Mouse (Mus musculus): Measurements from ENCODE around the gene Gatd1. TPM values are rescaled to one million over a fixed set of nuclear protein-coding genes. Genes with fewer than 3 reads are reported as not detected.

Gene Gatd1
- polyA plus RNA-seq, 1 experiment, result 50.5 TPM

DNA sequence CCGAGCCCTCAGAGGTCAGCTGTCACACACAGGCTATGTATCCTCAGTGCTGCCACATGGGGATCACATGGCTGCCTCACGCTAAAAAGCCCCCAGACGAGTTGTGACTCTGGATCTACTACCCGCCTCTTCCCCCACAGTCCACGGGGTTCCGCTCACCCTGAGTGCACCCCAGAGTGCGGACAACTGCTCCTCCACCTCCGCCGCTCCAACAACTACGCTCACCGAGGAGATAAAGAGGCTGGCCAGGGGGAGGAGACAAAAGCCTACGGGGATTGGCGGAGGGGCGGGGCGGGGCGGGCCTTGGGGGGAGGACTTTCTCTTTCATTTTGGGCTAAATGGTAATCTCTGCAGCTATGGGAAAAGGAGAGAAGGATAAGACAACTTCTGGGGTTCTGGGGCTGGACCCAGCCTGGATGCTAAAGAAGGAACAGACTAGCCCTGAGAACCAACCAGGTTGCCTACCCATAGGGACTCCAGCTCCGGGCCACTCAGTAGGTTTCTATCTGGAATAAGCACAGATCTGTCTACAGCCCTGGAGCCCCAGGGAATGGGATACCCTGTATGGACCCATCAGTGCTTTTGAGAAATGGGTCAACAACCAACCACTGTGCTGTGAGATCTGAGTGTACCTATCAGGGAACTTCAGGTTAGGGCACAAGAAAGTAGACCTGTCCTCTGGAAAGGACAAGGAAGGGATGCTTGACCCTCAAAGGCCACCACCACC is 21.4 kb upstream of the Gatd1 start:
- H3K27ac ChIP-seq (ENCODE audit: insufficient read depth, low read depth, low read length), result peak overlapping the region; percentile 45
- H3K4me1 ChIP-seq (ENCODE audit: control insufficient read depth, insufficient read depth, low read length), result peaks cover 12% of the 10 kb centered on the region
- TF ChIP-seq POLR2A (IDR thresholded peaks at IDR 0.05; ENCODE audit: borderline replicate concordance, low read depth, low read length) (no peak), CTCF (IDR thresholded peaks at IDR 0.05; ENCODE audit: low read depth, low read length) (no peak)
- peak overlapping the region; percentile 62 for H3K4me3 ChIP-seq (ENCODE audit: insufficient read depth, low read length)

DNA sequence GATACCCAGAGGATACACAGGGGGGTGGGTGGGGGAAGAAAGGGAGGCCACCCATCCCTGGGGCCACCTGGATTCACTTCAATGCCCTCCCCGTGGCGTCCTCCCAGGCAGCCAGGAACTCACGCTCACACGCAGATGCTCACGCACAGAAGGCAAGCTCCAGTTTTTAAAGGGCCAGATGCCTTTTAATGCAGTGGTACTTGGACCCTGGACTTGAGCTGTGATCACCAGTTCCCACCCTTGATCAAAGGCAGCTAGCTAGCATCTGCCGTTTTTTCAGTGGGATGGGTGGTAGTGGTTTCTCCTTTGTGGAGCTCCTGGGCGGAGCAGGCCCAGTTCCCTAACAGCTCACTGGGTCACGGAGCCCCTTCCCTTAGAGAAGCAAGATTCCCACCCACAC is 20.5 kb upstream of the Gatd1 start:
- Histone ChIP-seq H3K4me3 (ENCODE audit: insufficient read depth, low read length) (peak overlapping the region; percentile 62), H3K27ac (ENCODE audit: insufficient read depth, low read depth, low read length) (no peak overlapping the region), H3K4me1 (ENCODE audit: control insufficient read depth, insufficient read depth, low read length) (peaks cover 12% of the 10 kb centered on the region)
- TF ChIP-seq POLR2A (IDR thresholded peaks at IDR 0.05; ENCODE audit: borderline replicate concordance, low read depth, low read length) (no peak), CTCF (IDR thresholded peaks at IDR 0.05; ENCODE audit: low read depth, low read length) (no peak)

DNA sequence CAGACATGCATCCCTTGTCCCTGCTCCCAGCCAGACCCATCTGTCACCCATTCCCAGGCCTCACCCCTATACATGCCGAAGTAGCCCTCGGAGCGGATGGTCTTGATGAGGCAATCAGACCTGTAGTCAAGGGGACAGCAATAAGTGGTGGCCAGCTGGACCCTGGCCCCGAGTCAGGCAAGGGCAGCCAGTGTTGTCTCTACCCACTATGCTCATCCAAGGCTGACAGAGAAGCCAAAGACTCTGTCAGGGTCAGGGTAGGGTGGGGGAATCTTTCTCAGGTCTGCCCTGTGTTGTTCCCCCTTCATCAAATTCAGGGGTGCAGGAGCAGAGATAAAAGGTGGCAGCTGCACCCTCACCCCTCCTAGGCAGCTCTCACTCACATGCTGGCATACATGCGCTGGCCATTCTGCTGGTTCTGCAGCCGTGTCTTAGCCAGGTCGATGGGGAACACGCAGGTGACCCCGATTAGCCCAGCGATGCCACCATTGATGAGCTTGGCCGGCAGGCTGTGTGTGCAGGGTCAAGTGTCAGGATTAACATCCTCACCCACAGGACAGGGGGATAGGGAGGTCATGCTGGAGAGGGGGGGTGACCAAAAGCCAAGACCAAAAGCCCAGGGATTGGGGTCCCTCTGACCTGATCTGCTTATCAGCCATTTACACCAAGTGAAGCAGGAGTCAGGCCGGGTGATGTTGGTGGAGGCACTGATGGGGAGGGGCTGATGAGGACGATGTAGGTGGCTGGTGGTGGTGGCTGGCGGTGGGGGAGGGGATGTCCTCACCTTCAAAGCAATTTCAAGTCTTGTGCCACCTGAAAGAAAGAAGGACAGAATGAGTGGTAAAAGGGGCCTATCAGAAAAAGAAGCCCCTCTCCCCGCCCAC is 19.8 kb upstream of the Gatd1 start:
- TF ChIP-seq CTCF (IDR thresholded peaks at IDR 0.05; ENCODE audit: low read depth, low read length) (no peak), POLR2A (IDR thresholded peaks at IDR 0.05; ENCODE audit: borderline replicate concordance, low read depth, low read length) (no peak)
- Histone ChIP-seq H3K4me3 (ENCODE audit: insufficient read depth, low read length) (peak overlapping the region; percentile 62), H3K4me1 (ENCODE audit: control insufficient read depth, insufficient read depth, low read length) (peaks cover 14% of the 10 kb centered on the region), H3K27ac (ENCODE audit: insufficient read depth, low read depth, low read length) (no peak overlapping the region)

DNA sequence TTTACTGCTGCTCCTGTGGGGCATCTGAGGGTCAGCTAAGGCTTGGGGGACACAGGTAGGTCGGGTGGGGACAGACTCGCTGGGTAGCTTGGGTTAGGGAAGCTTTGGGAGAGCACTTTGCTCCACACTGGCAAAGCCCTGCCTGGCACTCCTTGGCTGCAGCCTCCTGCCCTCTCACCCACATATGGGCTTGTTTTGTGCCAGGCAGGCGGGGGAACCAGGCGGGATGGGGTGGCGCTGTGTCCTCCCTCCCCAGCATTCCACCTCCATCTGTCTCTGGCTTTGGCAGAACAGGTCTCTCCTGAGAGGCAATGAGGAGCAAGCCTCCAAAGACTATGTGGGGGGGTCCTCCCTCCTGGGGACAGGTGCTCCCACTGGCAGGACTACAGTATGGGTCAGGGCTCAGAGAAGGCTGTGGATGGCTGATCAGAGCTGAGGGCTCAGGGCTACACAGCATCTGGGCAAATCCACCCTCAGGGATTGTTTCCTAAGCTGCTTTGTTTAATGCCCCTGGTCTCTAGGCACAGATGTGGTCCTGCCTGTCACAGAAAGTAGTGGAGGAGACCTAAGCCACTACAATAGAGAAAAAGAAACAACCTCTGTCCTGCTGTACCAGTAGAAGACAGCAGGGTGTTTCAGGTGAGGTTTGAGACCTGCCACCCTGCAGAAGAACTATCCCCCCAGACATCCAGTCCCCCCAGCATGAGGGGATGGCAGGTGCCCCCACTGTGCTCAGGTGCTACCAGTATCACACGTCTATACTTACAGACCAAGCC is 19.0 kb upstream of the Gatd1 start:
- TF ChIP-seq POLR2A (IDR thresholded peaks at IDR 0.05; ENCODE audit: borderline replicate concordance, low read depth, low read length) (no peak), CTCF (IDR thresholded peaks at IDR 0.05; ENCODE audit: low read depth, low read length) (no peak)
- Histone ChIP-seq H3K4me3 (ENCODE audit: insufficient read depth, low read length) (no peak overlapping the region), H3K27ac (ENCODE audit: insufficient read depth, low read depth, low read length) (no peak overlapping the region), H3K4me1 (ENCODE audit: control insufficient read depth, insufficient read depth, low read length) (peaks cover 21% of the 10 kb centered on the region)

DNA sequence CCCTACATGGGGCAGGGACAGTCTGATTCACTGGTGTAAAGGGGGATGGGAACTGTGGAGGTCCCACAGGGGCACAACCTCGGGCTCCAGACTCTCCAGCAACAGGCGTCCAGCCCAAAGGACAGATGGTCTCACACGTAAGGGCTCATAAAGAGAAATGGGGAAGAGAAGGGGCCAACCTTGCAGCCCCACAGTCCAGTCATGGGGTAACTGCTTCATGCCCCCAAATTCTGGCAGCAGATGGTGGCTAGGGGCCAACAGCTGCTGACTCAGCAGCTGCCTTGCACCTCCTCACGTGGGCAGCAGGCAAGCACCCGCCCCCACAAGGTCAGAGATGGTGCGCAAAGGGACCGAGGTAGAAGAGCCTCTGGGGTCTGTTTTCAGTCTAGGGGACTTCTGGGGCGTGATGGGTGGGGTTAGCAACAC is 18.3 kb upstream of the Gatd1 start:
- no peak for TF ChIP-seq POLR2A (IDR thresholded peaks at IDR 0.05; ENCODE audit: borderline replicate concordance, low read depth, low read length)
- no peak for TF ChIP-seq CTCF (IDR thresholded peaks at IDR 0.05; ENCODE audit: low read depth, low read length)
- no peak overlapping the region for H3K27ac ChIP-seq (ENCODE audit: insufficient read depth, low read depth, low read length)
- no peak overlapping the region for H3K4me3 ChIP-seq (ENCODE audit: insufficient read depth, low read length)
- H3K4me1 ChIP-seq (ENCODE audit: control insufficient read depth, insufficient read depth, low read length), result peaks cover 21% of the 10 kb centered on the region

DNA sequence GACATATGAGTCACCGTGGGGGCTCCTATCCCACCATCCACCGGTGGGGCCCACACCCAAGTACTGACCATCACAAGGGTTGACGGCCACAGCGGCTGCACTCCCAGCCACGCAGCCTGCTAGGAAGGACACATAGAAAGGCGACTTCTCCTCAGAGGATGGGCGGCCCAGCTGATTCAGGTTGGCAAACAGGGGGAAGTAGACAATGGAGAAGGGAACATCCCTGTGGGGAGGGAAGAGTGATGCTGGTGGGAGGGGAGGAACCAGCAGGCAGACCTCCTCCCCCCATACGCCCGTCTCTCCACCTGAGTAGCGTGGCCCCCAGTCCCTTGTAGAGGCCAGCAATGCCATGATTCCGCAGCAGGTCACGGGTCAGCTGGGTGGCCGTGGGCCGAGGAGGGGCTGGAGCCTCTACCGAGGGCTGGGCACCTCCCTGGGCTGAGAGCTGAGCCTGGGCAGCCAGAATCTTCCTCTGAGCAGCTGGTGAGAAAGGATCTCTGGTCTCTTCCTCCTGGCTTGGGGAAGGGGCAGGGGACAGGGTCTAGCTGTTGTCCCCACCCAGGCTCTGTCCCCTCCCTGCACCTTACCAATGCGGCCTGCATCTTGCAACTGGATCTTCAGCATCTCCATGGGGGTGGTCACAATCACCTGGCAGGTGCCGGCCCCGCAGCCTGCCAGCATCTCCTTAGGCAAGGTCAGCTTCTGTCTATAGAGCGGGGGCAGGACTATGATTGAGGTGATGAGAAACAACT is 17.7 kb upstream of the Gatd1 start:
- H3K4me3 ChIP-seq (ENCODE audit: insufficient read depth, low read length), result no peak overlapping the region
- no peak overlapping the region for H3K27ac ChIP-seq (ENCODE audit: insufficient read depth, low read depth, low read length)
- peaks cover 21% of the 10 kb centered on the region for H3K4me1 ChIP-seq (ENCODE audit: control insufficient read depth, insufficient read depth, low read length)
- TF ChIP-seq POLR2A (IDR thresholded peaks at IDR 0.05; ENCODE audit: borderline replicate concordance, low read depth, low read length) (no peak), CTCF (IDR thresholded peaks at IDR 0.05; ENCODE audit: low read depth, low read length) (no peak)

DNA sequence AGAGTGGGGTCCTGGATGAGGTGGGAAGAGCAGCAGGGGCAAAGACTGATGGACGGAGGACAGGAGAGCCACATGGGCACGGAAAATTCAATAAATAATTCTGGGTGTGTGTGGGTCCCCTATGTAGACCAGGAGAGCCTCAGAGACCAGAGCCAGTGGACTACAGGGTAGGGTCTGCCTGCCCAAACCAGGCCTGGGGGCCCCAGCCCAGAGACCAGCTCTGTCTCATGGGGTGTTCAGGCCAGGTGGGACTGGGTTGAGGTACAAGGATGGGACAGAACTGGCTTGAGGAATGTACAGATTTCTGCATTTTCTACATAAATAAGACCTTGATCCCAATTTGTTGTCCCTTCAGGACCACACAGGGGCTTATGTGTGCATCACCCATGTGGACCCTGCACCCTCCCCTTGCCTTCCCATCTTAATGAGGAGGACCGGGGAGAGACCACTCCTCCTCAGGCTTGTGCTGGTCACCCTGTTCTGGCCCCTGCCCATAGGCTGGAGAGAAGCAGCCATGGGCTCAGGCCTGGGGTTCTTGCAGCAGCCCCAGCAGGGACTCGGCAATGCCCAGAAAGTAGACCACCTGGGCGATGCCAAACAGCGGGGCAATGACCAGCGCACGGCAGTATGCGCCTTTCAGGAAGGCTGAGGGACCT is 16.8 kb upstream of the Gatd1 start:
- no peak overlapping the region for H3K27ac ChIP-seq (ENCODE audit: insufficient read depth, low read depth, low read length)
- no peak overlapping the region for H3K4me3 ChIP-seq (ENCODE audit: insufficient read depth, low read length)
- no peak for TF ChIP-seq POLR2A (IDR thresholded peaks at IDR 0.05; ENCODE audit: borderline replicate concordance, low read depth, low read length)
- TF ChIP-seq CTCF (IDR thresholded peaks at IDR 0.05; ENCODE audit: low read depth, low read length), result no peak
- peaks cover 14% of the 10 kb centered on the region for H3K4me1 ChIP-seq (ENCODE audit: control insufficient read depth, insufficient read depth, low read length)

DNA sequence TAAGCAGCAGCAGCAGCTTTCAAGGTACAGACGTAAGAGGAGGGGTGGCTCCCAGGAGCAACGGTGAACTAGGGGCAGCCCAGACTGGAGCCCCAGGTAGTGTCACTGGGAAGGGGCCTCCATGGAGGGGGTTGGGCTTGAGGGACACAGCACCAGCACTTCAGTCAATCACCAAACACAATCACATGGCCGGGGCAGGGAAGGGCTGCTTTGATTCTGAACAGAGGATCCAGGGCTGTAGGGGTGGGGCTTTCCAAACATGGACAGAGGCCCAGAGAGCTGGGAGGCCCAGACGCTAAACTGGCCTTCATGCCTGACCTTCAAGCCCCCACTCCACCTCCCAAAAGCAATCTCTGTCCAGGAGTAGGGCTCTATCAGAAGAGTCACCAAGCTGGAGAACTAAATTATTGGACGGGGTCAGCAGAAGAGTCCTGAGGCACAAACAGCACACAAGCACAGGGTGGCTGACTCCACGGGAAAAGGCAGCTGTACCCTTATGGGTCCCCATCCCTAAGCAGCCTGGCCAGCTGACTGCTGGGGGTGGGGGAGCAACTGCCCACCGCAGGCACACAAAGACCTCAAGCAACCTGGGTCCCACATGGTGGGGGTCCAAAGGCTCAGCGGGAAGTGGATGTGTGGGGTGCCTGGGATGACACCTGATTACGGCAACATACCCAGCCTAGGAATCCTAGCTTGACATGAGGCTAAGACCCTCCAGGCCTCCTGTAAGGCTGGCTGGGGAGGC is 16.1 kb upstream of the Gatd1 start:
- TF ChIP-seq POLR2A (IDR thresholded peaks at IDR 0.05; ENCODE audit: borderline replicate concordance, low read depth, low read length) (no peak), CTCF (IDR thresholded peaks at IDR 0.05; ENCODE audit: low read depth, low read length) (no peak)
- no peak overlapping the region for H3K27ac ChIP-seq (ENCODE audit: insufficient read depth, low read depth, low read length)
- H3K4me3 ChIP-seq (ENCODE audit: insufficient read depth, low read length), result no peak overlapping the region
- H3K4me1 ChIP-seq (ENCODE audit: control insufficient read depth, insufficient read depth, low read length), result peaks cover 11% of the 10 kb centered on the region
